Mouse (Mus musculus): ENCODE results near the gene Rad9b. TPM values are rescaled to one million over a fixed set of nuclear protein-coding genes. Genes with fewer than 3 reads are reported as not detected.

Gene Rad9b
- polyA plus RNA-seq, 1 experiment from 2014 or later: 12.2 TPM

DNA sequence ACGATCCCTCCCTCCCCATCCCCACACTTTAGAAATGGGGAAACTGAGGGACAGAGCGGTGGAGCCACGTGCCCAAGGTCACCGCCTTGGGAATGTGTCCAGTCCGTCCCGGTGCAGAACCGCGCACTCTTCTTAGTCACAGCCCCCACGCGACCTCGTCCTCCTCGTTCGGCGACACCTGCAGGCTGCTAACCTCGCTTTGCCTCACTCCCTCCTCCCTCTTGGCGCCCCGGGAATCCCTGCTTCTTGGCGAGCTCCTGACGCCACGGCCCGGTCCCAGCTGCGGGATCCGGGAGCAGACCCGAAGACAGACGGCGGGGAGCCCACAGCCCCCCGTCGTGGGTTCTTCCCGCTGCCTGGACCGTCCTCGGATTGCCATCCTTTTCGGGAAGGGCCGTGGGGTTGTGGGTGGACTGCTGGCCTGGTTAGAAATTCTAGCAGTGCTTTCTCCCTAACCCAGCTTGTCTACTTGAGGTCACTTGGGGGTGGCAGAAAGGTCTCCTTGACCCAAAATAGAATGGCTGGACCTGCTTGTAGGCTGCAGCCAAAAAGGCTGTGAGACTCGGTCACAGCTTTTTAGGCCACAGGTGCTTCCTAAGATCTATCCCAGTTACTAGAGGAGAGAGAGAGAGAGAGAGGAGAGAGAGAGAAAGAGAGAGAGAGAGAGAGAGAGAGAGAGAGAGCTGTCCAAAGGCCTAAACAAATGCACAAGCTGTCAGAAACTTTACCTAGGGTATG, 68.8 kb downstream of the Rad9b start:
- Histone ChIP-seq H3K4me1 (ENCODE audit: control insufficient read depth, insufficient read depth, low read length) (peaks cover 12% of the 10 kb centered on the region; the same call in 1 of the 2 replicates), H3K9me3 (ENCODE audit: control insufficient read depth, low read length) (no peaks in the 10 kb centered on the region), H3K4me2 (replicated peaks; ENCODE audit: low read depth, low read length) (peak overlapping the region; percentile 93), H3K27ac (ENCODE audit: low read depth, low read length) (no peak overlapping the region), H3K9ac (ENCODE audit: low read depth, low read length) (peak overlapping the region; percentile 91), H3K36me3 (ENCODE audit: control insufficient read depth, insufficient read depth, low read length) (peaks cover 6% of the 10 kb centered on the region; the same call in 1 of the 2 replicates), H3K27me3 (ENCODE audit: control insufficient read depth, insufficient read depth, low read length) (no peaks in the 10 kb centered on the region), H3K4me3 (ENCODE audit: low read length) (peak overlapping the region; percentile 97)
- under 1% methylated on average over 34 of the region's 34 CpGs for WGBS
- peak; percentile 53; the same call in 1 of the 2 replicates for ATAC-seq (ENCODE audit: low FRiP score, low TSS enrichment)

DNA sequence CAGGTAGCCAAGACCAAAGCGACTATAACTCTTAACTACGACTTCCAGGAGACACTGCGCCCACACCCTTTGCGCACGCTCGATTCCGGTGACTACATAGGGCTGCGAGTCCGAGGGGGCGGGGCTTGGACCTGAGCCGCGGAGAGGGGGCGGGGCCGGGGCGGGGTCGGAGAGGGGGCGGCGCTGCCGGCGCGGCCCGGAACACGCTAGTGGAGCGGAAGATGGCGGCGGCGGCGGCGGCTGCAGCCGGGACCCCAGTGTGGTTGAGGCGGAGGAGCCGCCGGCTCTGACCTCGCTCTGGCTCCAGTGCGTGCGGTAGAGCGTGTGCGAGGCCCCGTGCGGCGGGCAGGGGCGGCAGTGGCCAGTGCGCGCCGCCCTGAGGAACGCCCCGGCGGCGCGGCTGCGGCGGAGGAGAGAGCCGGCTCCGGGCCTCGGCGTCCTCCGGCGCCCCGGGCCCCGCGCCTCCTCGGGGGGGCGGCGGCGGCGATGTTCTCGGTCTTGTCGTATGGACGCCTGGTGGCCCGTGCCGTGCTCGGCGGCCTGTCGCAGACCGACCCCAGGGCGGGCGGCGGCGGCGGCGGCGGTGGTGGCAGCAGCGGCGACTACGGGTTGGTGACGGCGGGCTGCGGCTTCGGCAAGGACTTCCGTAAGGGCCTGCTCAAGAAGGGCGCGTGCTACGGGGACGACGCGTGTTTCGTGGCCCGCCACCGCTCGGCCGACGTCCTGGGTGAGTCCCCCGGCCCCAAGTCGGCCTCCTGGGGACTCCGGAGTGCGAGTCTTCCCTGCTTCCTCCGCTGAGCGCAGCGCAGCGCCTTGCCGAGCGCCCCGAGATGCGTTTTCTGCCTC, 69.6 kb downstream of the Rad9b start, which contains the start of gene Pptc7:
Gene Pptc7 (plus strand): TSS at position 183 of the 846 bp plus-strand sequence.
- peaks cover 6% of the 10 kb centered on the region; the same call in 1 of the 2 replicates for H3K36me3 ChIP-seq (ENCODE audit: control insufficient read depth, insufficient read depth, low read length)

GRCm38 (mm10) chr5:122283828-122284182, 70.2 kb downstream of the Rad9b start:
- Histone ChIP-seq H3K27ac (ENCODE audit: low read depth, low read length) (no peak overlapping the region), H3K36me3 (ENCODE audit: control insufficient read depth, insufficient read depth, low read length) (peaks cover 6% of the 10 kb centered on the region; the same call in 1 of the 2 replicates), H3K4me1 (ENCODE audit: control insufficient read depth, insufficient read depth, low read length) (peaks cover 12% of the 10 kb centered on the region; the same call in 1 of the 2 replicates), H3K27me3 (ENCODE audit: control insufficient read depth, insufficient read depth, low read length) (no peaks in the 10 kb centered on the region), H3K9ac (ENCODE audit: low read depth, low read length) (no peak overlapping the region), H3K4me3 (ENCODE audit: low read length) (peak overlapping the region; percentile 97), H3K4me2 (replicated peaks; ENCODE audit: low read depth, low read length) (peak overlapping the region; percentile 93), H3K9me3 (ENCODE audit: control insufficient read depth, low read length) (no peaks in the 10 kb centered on the region)
- 14% methylated on average over 2 of the region's 2 CpGs for WGBS
- ATAC-seq (ENCODE audit: low FRiP score, low TSS enrichment): no peak

More for the DNA sequence above, 69.6 kb downstream of the Rad9b start, which contains the start of gene Pptc7:
- under 1% methylated on average over 91 of the region's 114 CpGs for WGBS
- Histone ChIP-seq H3K27ac (ENCODE audit: low read depth, low read length) (peak within 1 kb of the TSS; percentile 59), H3K9me3 (ENCODE audit: control insufficient read depth, low read length) (no peaks in the 10 kb centered on the region), H3K4me1 (ENCODE audit: control insufficient read depth, insufficient read depth, low read length) (peaks cover 12% of the 10 kb centered on the region; the same call in 1 of the 2 replicates), H3K4me2 (replicated peaks; ENCODE audit: low read depth, low read length) (peak within 1 kb of the TSS; percentile 93), H3K9ac (ENCODE audit: low read depth, low read length) (peak within 1 kb of the TSS; percentile 91), H3K27me3 (ENCODE audit: control insufficient read depth, insufficient read depth, low read length) (no peaks in the 10 kb centered on the region), H3K4me3 (ENCODE audit: low read length) (peak within 1 kb of the TSS; percentile 97)
- ATAC-seq (ENCODE audit: low FRiP score, low TSS enrichment): peak; percentile 94

GRCm38 (mm10) chr5:122280827-122281462, 73.1 kb downstream of the Rad9b start:
- Histone ChIP-seq H3K9ac (ENCODE audit: low read depth, low read length) (no peak overlapping the region), H3K27me3 (ENCODE audit: control insufficient read depth, insufficient read depth, low read length) (no peaks in the 10 kb centered on the region), H3K36me3 (ENCODE audit: control insufficient read depth, insufficient read depth, low read length) (no peaks in the 10 kb centered on the region), H3K4me1 (ENCODE audit: control insufficient read depth, insufficient read depth, low read length) (peaks cover 9% of the 10 kb centered on the region; the same call in 1 of the 2 replicates), H3K9me3 (ENCODE audit: control insufficient read depth, low read length) (no peaks in the 10 kb centered on the region), H3K4me2 (replicated peaks; ENCODE audit: low read depth, low read length) (peak overlapping the region; percentile 21; the same call in 1 of the 2 replicates), H3K27ac (ENCODE audit: low read depth, low read length) (no peak overlapping the region), H3K4me3 (ENCODE audit: low read length) (no peak overlapping the region)
- 31% methylated on average over 19 of the region's 19 CpGs for WGBS
- ATAC-seq (ENCODE audit: low FRiP score, low TSS enrichment): no peak

- Histone ChIP-seq H3K27ac (ENCODE audit: low read depth, low read length) (no peak overlapping the region), H3K4me2 (replicated peaks; ENCODE audit: low read depth, low read length) (peak overlapping the region; percentile 21; the same call in 1 of the 2 replicates), H3K9me3 (ENCODE audit: control insufficient read depth, low read length) (no peaks in the 10 kb centered on the region), H3K4me1 (ENCODE audit: control insufficient read depth, insufficient read depth, low read length) (peaks cover 4% of the 10 kb centered on the region; the same call in 1 of the 2 replicates), H3K27me3 (ENCODE audit: control insufficient read depth, insufficient read depth, low read length) (no peaks in the 10 kb centered on the region), H3K9ac (ENCODE audit: low read depth, low read length) (no peak overlapping the region), H3K4me3 (ENCODE audit: low read length) (no peak overlapping the region), H3K36me3 (ENCODE audit: control insufficient read depth, insufficient read depth, low read length) (no peaks in the 10 kb centered on the region)
- WGBS: 40% methylated on average over 6 of the region's 6 CpGs
- no peak for ATAC-seq (ENCODE audit: low FRiP score, low TSS enrichment)
These were observed 73.6 kb downstream of the Rad9b start for GRCm38 (mm10) chr5:122280422-122280826.

- Histone ChIP-seq H3K4me3 (ENCODE audit: low read length) (no peak overlapping the region), H3K27ac (ENCODE audit: low read depth, low read length) (no peak overlapping the region)
These were observed 74.1 kb downstream of the Rad9b start for GRCm38 (mm10) chr5:122279799-122280421.

DNA sequence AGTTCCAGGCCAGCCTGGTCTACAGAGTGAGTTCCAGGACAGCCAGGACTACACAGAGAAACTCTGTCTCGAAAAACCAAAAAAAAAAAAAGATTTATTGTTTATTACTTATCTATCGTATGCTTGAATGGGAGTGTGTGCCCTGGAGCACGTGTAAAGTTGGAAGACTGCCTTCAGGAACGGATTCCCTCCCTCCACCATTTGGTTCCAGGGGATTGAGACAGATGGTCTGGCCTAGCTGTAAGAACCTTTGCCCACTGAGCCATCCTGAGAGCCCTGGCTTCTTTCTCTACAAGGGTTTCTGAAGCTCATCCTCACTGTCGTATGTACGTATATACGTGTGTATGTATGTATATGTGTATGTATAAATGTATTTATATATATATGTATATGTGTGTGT, 75.1 kb downstream of the Rad9b start:
- Histone ChIP-seq H3K27me3 (ENCODE audit: control insufficient read depth, insufficient read depth, low read length) (no peaks in the 10 kb centered on the region), H3K36me3 (ENCODE audit: control insufficient read depth, insufficient read depth, low read length) (no peaks in the 10 kb centered on the region), H3K4me3 (ENCODE audit: low read length) (no peak overlapping the region), H3K27ac (ENCODE audit: low read depth, low read length) (no peak overlapping the region), H3K9me3 (ENCODE audit: control insufficient read depth, low read length) (no peaks in the 10 kb centered on the region), H3K9ac (ENCODE audit: low read depth, low read length) (no peak overlapping the region), H3K4me1 (ENCODE audit: control insufficient read depth, insufficient read depth, low read length) (no peaks in the 10 kb centered on the region), H3K4me2 (replicated peaks; ENCODE audit: low read depth, low read length) (no peak overlapping the region)
- 64% methylated on average over 7 of the region's 7 CpGs for WGBS
- no peak for ATAC-seq (ENCODE audit: low FRiP score, low TSS enrichment)

More at GRCm38 (mm10) chr5:122279799-122280421, 74.1 kb downstream of the Rad9b start:
- H3K9me3 ChIP-seq (ENCODE audit: control insufficient read depth, low read length): no peaks in the 10 kb centered on the region
- no peaks in the 10 kb centered on the region for H3K36me3 ChIP-seq (ENCODE audit: control insufficient read depth, insufficient read depth, low read length)
- no peaks in the 10 kb centered on the region for H3K27me3 ChIP-seq (ENCODE audit: control insufficient read depth, insufficient read depth, low read length)
- no peak for ATAC-seq (ENCODE audit: low FRiP score, low TSS enrichment)
- no peak overlapping the region for H3K9ac ChIP-seq (ENCODE audit: low read depth, low read length)
- no peak overlapping the region for H3K4me2 ChIP-seq (replicated peaks; ENCODE audit: low read depth, low read length)
- WGBS: 83% methylated on average over 12 of the region's 12 CpGs
- no peaks in the 10 kb centered on the region for H3K4me1 ChIP-seq (ENCODE audit: control insufficient read depth, insufficient read depth, low read length)

- WGBS: 46% methylated on average over 5 of the region's 5 CpGs
- Histone ChIP-seq H3K27ac (ENCODE audit: low read depth, low read length) (no peak overlapping the region), H3K27me3 (ENCODE audit: control insufficient read depth, insufficient read depth, low read length) (no peaks in the 10 kb centered on the region), H3K4me1 (ENCODE audit: control insufficient read depth, insufficient read depth, low read length) (no peaks in the 10 kb centered on the region), H3K4me2 (replicated peaks; ENCODE audit: low read depth, low read length) (no peak overlapping the region), H3K9me3 (ENCODE audit: control insufficient read depth, low read length) (no peaks in the 10 kb centered on the region), H3K9ac (ENCODE audit: low read depth, low read length) (no peak overlapping the region), H3K4me3 (ENCODE audit: low read length) (no peak overlapping the region), H3K36me3 (ENCODE audit: control insufficient read depth, insufficient read depth, low read length) (no peaks in the 10 kb centered on the region)
- ATAC-seq (ENCODE audit: low FRiP score, low TSS enrichment): no peak
These were observed 79.2 kb downstream of the Rad9b start for GRCm38 (mm10) chr5:122274785-122275184.
